Mouse (Mus musculus): Measurements from ENCODE around the gene Hist3h2a.
"Not testable (repeated sequence)": the region's sequence is repeated elsewhere in the genome, so short reads cannot be mapped to it uniquely, and the experiment has no call there.

Hist3h2a gene

DNA sequence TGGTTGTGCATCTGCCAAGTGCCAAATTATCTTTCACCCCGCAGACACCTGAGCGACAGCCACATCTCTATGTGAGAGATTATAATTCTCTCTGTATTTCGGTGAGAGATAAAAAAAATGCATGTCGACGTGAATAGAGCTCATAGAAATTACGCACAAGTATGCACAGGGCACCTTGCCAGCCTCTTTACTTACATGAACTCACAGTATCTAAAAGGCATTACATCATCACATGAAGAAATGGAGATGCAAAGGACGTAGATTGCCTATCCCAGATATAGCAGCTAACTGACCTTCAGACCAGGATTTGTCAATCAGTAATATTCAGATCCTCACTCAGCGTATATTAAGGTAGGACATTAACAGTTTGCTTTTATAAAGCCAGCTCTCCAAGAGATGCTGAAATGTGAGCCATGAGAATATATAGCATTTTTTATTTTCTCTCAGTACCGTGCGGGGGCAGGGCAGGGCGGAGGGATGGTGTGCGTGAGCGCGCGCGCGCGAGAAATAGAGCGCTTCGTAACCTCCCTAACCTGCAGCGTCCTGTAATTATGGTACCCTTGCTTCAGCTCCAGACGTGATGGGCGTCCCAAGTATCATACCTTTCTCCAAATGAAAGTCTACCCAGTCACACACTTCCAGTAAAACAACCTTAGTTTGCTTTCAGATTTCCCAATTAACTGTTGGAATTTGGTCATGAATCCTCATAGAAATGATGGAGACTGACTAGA is 6.5 kb upstream of the Hist3h2a start:
- DNase-seq (ENCODE audit: low spot score), result peak; percentile 67

DNA sequence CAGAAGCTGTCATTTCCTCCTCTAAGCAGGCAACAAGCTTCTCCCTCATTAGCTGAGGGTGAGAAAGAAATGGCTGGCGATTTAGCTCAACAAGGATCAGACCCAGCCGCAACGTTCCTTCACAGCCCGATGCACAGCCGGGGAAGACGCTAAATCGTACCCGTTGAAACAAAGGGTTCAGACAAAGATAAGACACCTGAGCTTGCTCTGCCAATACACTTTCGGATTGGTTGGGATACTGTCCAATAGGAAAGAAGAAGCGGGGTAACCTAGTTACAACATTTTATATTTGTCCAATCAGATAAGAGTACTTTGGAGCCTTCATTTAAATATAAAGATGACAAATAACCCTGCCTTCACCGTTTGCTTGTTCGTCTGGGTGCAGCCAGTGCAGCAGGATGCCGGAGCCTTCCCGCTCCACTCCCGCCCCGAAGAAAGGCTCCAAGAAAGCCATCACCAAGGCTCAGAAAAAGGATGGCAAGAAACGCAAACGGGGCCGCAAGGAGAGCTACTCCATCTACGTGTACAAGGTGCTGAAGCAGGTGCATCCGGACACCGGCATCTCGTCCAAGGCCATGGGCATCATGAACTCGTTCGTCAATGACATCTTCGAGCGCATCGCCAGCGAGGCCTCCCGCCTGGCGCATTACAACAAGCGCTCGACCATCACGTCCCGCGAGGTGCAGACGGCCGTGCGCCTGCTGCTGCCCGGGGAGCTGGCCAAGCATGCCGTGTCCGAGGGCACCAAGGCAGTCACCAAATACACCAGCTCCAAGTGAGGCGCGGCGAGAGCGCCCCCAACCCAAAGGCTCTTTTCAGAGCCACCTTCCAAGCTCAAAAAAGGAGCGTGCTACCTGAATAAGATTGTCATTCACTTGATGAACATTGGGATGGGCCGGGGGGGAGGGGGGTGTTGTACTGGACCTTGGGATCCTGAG is 5.7 kb upstream of the Hist3h2a start, which contains the start of gene Hist3h2ba:
TSS of gene Hist3h2ba (plus strand) at position 379 of the 938 bp plus-strand sequence.
- peak; percentile 80 for DNase-seq (ENCODE audit: low spot score)

- DNase-seq (ENCODE audit: low spot score), result peak; percentile 74
These were observed 4.7 kb upstream of the Hist3h2a start for GRCm38 (mm10) chr11:58949480-58950431.

DNA sequence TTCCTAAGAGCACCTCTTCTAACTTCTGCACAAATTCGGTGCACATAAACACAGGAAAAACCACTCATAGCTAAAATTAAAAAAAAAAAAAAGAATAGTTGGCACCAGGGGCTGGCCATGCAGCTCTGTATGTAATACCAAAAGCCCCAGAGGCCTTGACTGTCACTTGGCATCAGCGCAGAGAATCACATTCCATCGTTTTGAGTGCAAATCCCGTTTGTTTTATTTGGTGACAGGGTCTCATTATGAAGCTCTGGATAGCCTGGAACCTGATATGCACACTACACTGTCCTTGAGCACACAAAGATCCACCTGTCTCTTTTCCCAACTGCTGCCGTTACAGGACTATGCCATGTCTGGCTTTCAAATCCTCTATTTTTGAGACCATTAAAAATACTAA is 3.3 kb upstream of the Hist3h2a start:
- DNase-seq (ENCODE audit: low spot score), result no peak

DNA sequence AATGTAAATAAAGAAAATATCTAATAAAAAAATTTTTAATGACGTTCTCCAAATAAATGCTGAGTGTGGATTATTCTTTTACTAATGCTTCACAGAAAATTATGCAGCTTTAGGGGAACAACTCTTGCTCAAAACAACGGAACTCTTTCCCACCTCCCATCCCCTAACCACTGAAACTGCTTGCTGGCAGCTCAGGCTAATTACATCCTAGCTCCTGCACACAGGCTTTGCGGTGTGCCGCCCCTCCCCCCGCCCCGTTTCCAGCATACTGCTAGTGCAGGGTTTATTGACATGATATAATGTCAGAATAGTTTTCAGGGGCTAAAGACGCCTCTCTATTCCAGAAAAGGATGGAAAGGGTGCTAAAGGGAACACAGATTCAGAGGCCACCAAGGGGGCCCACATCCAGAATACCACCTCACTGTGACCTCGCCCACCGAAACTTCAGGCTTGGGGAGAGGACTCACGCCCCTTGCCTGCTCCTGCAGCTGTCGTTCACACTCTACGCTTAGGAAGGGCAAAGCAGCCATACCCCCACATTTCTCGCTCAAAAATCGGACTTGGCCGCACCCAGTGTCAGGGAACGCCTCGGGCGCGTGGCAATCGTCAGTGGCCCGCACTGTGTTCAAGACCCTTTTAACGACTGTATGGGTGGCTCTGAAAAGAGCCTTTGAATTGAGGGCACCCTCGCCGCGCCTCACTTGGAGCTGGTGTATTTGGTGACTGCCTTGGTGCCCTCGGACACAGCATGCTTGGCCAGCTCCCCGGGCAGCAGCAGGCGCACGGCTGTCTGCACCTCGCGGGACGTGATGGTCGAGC is 925 bp upstream of the Hist3h2a start:
- DNase-seq (ENCODE audit: low spot score), result no peak

DNA sequence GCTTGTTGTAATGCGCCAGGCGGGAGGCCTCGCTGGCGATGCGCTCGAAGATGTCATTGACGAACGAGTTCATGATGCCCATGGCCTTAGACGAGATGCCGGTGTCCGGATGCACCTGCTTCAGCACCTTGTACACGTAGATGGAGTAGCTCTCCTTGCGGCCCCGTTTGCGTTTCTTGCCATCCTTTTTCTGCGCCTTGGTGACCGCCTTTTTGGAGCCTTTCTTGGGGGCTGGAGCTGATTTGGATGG is 390 bp upstream of the Hist3h2a start:
- DNase-seq (ENCODE audit: low spot score), result not testable (repeated sequence)

- DNase-seq (ENCODE audit: low spot score), result no peak
These were observed 820 bp downstream of the Hist3h2a start for GRCm38 (mm10) chr11:58955143-58955867.

GRCm38 (mm10) chr11:58955868-58956257 is 1.4 kb downstream of the Hist3h2a start:
- DNase-seq (ENCODE audit: low spot score), result no peak

DNA sequence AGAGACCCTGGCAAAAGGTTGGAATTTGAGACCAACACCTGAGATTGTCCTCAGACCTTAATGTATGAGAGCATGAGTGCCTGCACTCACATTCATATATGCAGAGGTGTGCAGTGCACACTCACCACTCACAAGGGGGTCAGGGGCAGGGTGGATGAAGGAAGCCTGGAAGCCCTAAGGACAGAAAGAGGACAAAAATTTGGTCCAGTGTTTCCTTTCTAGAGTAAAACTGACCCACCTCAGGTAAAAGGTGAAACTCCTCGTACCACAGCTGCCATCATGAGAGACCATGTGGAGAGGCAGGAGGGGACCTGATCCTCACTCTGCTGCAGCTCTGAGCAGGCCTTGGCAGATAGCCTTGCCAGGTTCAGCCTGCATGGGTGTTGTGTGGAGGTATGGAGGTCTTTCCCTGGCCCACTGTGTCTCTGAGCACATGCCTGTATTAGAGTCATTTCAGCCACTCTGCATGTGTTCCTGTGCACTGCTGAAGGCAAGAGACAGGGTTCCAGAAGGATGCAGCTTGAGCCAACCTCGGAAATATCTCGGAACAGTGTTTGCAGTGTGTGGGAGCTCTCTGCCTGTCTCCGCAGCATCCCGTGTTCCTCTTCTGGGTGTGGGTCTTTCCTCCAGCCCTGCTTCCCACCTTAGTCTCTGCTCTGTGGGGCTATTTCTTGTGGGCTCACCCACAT is 2.9 kb downstream of the Hist3h2a start:
- no peak for DNase-seq (ENCODE audit: low spot score)

DNA sequence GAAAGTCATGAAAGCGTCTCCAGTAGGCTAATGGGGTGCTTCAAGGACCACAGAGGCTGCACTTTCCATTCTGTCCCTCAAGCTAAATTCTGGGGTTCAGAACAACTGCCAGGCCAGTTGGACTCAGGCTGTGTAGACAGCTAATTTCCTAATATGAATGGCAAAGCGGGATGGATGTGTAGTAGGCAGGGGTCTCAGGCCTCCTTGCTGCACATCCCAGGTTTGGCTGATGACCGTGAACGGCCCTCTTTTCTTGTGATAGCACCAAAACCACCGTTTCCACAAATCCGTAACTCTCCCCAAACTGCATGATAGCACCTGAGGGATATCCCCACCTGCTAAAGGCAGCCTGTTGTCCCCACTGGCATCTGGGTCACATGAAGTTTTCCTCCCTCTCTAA is 4.1 kb downstream of the Hist3h2a start:
- no peak for DNase-seq (ENCODE audit: low spot score)

GRCm38 (mm10) chr11:58959186-58959825 is 4.8 kb downstream of the Hist3h2a start:
- DNase-seq (ENCODE audit: low spot score), result no peak

DNA sequence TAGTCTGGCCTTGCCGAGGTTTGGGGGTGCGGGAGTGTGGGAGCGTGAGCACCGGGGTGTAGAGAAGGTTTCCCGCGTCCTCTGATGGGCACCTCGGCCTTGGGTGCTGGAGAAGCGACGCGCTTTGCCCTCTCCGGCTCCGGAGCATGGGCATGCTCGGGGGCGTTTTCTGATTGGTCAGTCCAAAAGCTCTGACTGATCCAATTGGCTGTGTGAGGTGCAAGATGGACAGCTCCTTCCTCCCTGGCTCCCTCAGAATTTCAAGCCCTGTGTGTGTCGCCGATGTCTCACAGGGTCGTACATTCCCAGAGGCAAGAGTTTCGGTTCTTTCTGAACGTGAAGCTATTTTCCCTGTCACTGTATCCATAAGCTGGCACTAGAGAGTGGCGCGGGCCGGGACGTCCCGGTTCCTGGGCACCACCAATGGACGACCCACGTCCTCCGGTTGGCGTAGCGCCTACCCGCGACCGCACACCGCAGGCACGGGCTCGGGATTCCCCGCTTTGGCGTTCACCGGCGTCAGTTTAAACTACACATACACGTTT is 5.5 kb downstream of the Hist3h2a start:
- peak; percentile 80 for DNase-seq (ENCODE audit: low spot score)

GRCm38 (mm10) chr11:58961364-58962177 is 7.1 kb downstream of the Hist3h2a start:
- no peak for DNase-seq (ENCODE audit: low spot score)

DNA sequence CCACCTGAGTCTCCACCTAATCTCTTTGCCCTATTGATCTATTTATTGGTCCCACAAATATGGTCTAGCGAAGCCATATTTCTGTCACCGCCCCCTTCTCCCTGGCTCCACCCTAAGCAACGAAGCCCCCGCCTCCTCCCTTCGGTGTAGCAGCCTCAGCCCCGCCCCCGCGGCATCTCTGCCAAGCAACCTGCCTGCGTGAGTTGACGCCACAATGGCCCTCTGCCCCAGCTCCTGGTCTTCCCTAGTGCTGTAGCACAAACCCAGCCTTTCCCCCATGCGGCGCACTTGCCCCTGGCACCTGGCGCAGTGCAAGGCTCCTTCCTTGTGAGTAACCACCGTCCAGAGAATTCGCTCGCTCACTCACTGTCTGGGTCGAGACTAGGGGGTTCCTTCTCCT is 9.1 kb downstream of the Hist3h2a start:
- no peak for DNase-seq (ENCODE audit: low spot score)

DNA sequence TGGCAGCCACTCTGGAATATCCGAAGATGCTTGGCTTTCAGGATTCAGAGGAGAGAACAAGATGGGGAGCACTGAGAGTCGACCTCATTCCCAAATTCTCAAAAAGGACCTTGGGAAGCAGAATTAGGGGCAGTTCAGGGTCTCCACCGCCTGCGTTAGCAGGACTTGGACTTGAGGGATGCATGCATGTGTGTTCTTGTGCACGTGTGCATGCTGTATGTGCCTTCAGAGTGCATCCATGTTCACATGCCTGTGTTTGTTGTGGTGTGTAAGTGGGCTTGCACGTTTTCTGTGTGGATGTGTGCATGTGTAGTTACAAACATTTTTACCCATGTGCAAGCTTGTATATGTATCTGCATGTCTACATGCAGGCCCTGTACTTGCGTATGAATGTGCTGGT is 9.7 kb downstream of the Hist3h2a start:
- DNase-seq (ENCODE audit: low spot score), result no peak

DNA sequence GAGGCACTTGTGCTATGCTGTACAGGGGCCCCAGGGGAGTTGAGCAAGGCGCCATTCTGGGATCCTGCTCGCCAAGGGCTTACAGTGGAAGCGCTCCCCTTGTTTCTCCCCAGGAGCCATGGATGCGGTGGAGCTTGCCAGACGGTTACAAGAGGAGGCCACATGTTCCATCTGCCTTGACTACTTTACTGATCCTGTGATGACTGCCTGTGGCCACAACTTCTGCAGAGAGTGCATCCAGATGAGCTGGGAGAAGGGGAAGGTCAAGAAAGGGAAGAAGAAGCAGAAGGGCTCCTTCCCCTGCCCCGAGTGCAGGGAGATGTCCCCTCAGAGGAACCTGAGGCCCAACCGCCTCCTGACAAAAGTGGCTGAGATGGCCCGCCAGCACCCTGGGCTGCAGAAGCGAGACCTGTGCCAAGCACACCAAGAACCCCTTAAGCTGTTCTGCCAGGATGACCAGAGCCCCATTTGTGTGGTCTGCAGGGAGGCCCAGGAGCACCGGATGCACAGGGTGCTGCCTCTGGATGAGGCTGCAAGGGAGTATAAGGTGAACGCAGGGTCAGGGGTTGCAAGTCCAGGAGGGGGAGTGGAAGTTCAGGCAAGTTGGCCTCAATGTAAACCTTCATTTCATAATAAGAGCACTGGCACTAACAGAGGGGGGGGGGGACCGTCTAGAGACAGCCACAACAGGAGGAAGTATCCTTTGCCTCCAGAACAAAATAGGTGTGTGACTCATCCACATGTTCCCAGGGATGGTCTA is 10.7 kb downstream of the Hist3h2a start:
- no peak for DNase-seq (ENCODE audit: low spot score)

DNA sequence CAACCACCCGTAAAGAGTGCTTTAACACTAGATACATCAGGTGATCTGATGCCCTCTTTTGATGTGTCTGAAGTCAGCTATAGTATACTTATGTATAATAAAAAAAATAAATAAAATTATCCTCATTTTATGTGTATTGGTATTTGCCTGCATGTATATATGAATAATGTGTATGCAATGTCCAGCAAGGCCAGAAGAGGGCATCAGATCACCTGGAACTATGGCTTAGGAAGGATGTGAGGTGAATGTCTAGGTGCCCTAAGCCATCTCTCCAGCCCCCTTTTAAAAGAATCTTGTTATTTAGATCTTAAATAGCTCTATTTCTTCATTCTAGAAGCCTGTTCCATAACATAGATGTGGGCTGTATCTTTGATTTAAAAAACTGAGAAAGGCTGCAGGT is 12.9 kb downstream of the Hist3h2a start:
- no peak for DNase-seq (ENCODE audit: low spot score)

- DNase-seq (ENCODE audit: low spot score), result no peak
These were observed 14.1 kb downstream of the Hist3h2a start for GRCm38 (mm10) chr11:58968551-58968950.
